Mouse (Mus musculus): ENCODE data around the gene Tor3a. TPM values are rescaled to one million over a fixed set of nuclear protein-coding genes. Genes with fewer than 3 reads are reported as not detected.

Gene Tor3a
- polyA plus RNA-seq, 1 experiment from 2014 or later, result 19.6 TPM

- WGBS, result 66% methylated on average over 12 of the region's 12 CpGs
- no peaks in the 10 kb centered on the region for H3K27me3 ChIP-seq (ENCODE audit: insufficient read depth, low read length)
- H3K9me3 ChIP-seq (ENCODE audit: low read length), result no peaks in the 10 kb centered on the region
- no peaks in the 10 kb centered on the region for H3K36me3 ChIP-seq (ENCODE audit: insufficient read depth, low read length)
- H3K9ac ChIP-seq (replicated peaks; ENCODE audit: low read length), result no peak overlapping the region
- ATAC-seq (ENCODE audit: low FRiP score, low TSS enrichment), result peak; percentile 27; the same call in 1 of the 2 replicates
- H3K4me3 ChIP-seq (ENCODE audit: low read length), result no peak overlapping the region
- no peak overlapping the region for H3K4me2 ChIP-seq (replicated peaks; ENCODE audit: low read depth, low read length)
- peaks cover 10% of the 10 kb centered on the region; the same call in 1 of the 2 replicates for H3K4me1 ChIP-seq (ENCODE audit: insufficient read depth, low read length)
- H3K27ac ChIP-seq (ENCODE audit: low read length), result no peak overlapping the region
These were observed 68.9 kb downstream of the Tor3a start for GRCm38 (mm10) chr1:156605094-156605866.

Other genes with a start within 250 kb of the Tor3a start
- gene Soat1, start 200.0 kb downstream of the Tor3a start, polyA plus RNA-seq (2015; fragmentation: Nextera tagmentation; extraction: Ambion mirVana), result 44.9 and 46.1 TPM in 2 replicates
- 0.35 and 1.3 TPM in 2 replicates for gene Gm10031, start 150.3 kb downstream of the Tor3a start, polyA plus RNA-seq (2015; fragmentation: Nextera tagmentation; extraction: Ambion mirVana)
- gene Abl2, start 115.6 kb downstream of the Tor3a start, polyA plus RNA-seq (2015; fragmentation: Nextera tagmentation; extraction: Ambion mirVana), result 4.0 and 5.0 TPM in 2 replicates
- 29.8 and 36.6 TPM in 2 replicates for gene Fam20b, start 44.7 kb upstream of the Tor3a start, polyA plus RNA-seq (2015; fragmentation: Nextera tagmentation; extraction: Ambion mirVana)
- 0.99 and 2.1 TPM in 2 replicates for gene Angptl1, start 164.2 kb upstream of the Tor3a start, polyA plus RNA-seq (2015; fragmentation: Nextera tagmentation; extraction: Ambion mirVana)